Mouse (Mus musculus): ENCODE measurements around the gene Adgra3. TPM values are rescaled to one million over a fixed set of nuclear protein-coding genes. Genes with fewer than 3 reads are reported as not detected.

Adgra3 gene
- polyA plus RNA-seq, 1 experiment from 2014 or later, result 6.1 TPM

- Histone ChIP-seq H3K27me3 (replicated peaks; ENCODE audit: control insufficient read depth, insufficient read depth, low read length) (no peaks in the 10 kb centered on the region), H3K4me2 (ENCODE audit: low read length) (no peak overlapping the region), H3K9ac (ENCODE audit: low read depth, low read length) (no peak overlapping the region), H3K4me3 (ENCODE audit: low read length) (no peak overlapping the region), H3K9me3 (ENCODE audit: control insufficient read depth, low read length) (no peaks in the 10 kb centered on the region), H3K27ac (ENCODE audit: low read depth, low read length) (no peak overlapping the region), H3K36me3 (ENCODE audit: control insufficient read depth, insufficient read depth, low read length) (peaks cover 4% of the 10 kb centered on the region; the same call in 1 of the 2 replicates), H3K4me1 (ENCODE audit: control insufficient read depth, insufficient read depth, low read depth, low read length) (peaks cover 12% of the 10 kb centered on the region)
- 79% methylated on average over 3 of the region's 3 CpGs for WGBS
- ATAC-seq, result no peak
Measured at GRCm38 (mm10) chr5:50026148-50026547, 32.7 kb downstream of the Adgra3 start.

GRCm38 (mm10) chr5:50024097-50024496 is 34.7 kb downstream of the Adgra3 start:
- no peaks in the 10 kb centered on the region for H3K9me3 ChIP-seq (ENCODE audit: control insufficient read depth, low read length)
- no peak overlapping the region for H3K4me2 ChIP-seq (ENCODE audit: low read length)
- no peaks in the 10 kb centered on the region for H3K27me3 ChIP-seq (replicated peaks; ENCODE audit: control insufficient read depth, insufficient read depth, low read length)
- no peak overlapping the region for H3K4me3 ChIP-seq (ENCODE audit: low read length)
- no peak overlapping the region for H3K27ac ChIP-seq (ENCODE audit: low read depth, low read length)
- WGBS, result 93% methylated on average over 6 of the region's 6 CpGs
- H3K4me1 ChIP-seq (ENCODE audit: control insufficient read depth, insufficient read depth, low read depth, low read length), result peaks cover 12% of the 10 kb centered on the region
- H3K36me3 ChIP-seq (ENCODE audit: control insufficient read depth, insufficient read depth, low read length), result peaks cover 4% of the 10 kb centered on the region; the same call in 1 of the 2 replicates
- H3K9ac ChIP-seq (ENCODE audit: low read depth, low read length), result no peak overlapping the region
- ATAC-seq, result no peak

GRCm38 (mm10) chr5:50015987-50016587 is 42.7 kb downstream of the Adgra3 start:
- Histone ChIP-seq H3K4me1 (ENCODE audit: control insufficient read depth, insufficient read depth, low read depth, low read length) (no peaks in the 10 kb centered on the region), H3K9me3 (ENCODE audit: control insufficient read depth, low read length) (no peaks in the 10 kb centered on the region), H3K36me3 (ENCODE audit: control insufficient read depth, insufficient read depth, low read length) (peaks cover 2% of the 10 kb centered on the region; the same call in 1 of the 2 replicates), H3K4me2 (ENCODE audit: low read length) (no peak overlapping the region), H3K27me3 (replicated peaks; ENCODE audit: control insufficient read depth, insufficient read depth, low read length) (no peaks in the 10 kb centered on the region), H3K27ac (ENCODE audit: low read depth, low read length) (no peak overlapping the region), H3K4me3 (ENCODE audit: low read length) (no peak overlapping the region), H3K9ac (ENCODE audit: low read depth, low read length) (no peak overlapping the region)
- ATAC-seq, result no peak
- WGBS, result 81% methylated on average over 5 of the region's 5 CpGs

- Histone ChIP-seq H3K4me1 (ENCODE audit: control insufficient read depth, insufficient read depth, low read depth, low read length) (no peaks in the 10 kb centered on the region), H3K27ac (ENCODE audit: low read depth, low read length) (no peak overlapping the region), H3K4me2 (ENCODE audit: low read length) (no peak overlapping the region), H3K4me3 (ENCODE audit: low read length) (no peak overlapping the region), H3K9ac (ENCODE audit: low read depth, low read length) (no peak overlapping the region), H3K36me3 (ENCODE audit: control insufficient read depth, insufficient read depth, low read length) (peaks cover 2% of the 10 kb centered on the region; the same call in 1 of the 2 replicates), H3K9me3 (ENCODE audit: control insufficient read depth, low read length) (no peaks in the 10 kb centered on the region), H3K27me3 (replicated peaks; ENCODE audit: control insufficient read depth, insufficient read depth, low read length) (no peaks in the 10 kb centered on the region)
- no peak for ATAC-seq
- WGBS, result 63% methylated on average over 5 of the region's 5 CpGs
Measured at GRCm38 (mm10) chr5:50015147-50015697, 43.6 kb downstream of the Adgra3 start.

GRCm38 (mm10) chr5:50014658-50015057 is 44.1 kb downstream of the Adgra3 start:
- Histone ChIP-seq H3K4me2 (ENCODE audit: low read length) (no peak overlapping the region), H3K27me3 (replicated peaks; ENCODE audit: control insufficient read depth, insufficient read depth, low read length) (no peaks in the 10 kb centered on the region), H3K4me1 (ENCODE audit: control insufficient read depth, insufficient read depth, low read depth, low read length) (no peaks in the 10 kb centered on the region), H3K9ac (ENCODE audit: low read depth, low read length) (no peak overlapping the region), H3K4me3 (ENCODE audit: low read length) (no peak overlapping the region), H3K27ac (ENCODE audit: low read depth, low read length) (no peak overlapping the region), H3K9me3 (ENCODE audit: control insufficient read depth, low read length) (no peaks in the 10 kb centered on the region), H3K36me3 (ENCODE audit: control insufficient read depth, insufficient read depth, low read length) (peaks cover 2% of the 10 kb centered on the region; the same call in 1 of the 2 replicates)
- 69% methylated on average over 7 of the region's 7 CpGs for WGBS
- ATAC-seq, result no peak

- ATAC-seq, result no peak
- Histone ChIP-seq H3K27ac (ENCODE audit: low read depth, low read length) (no peak overlapping the region), H3K4me2 (ENCODE audit: low read length) (no peak overlapping the region), H3K9me3 (ENCODE audit: control insufficient read depth, low read length) (no peaks in the 10 kb centered on the region), H3K9ac (ENCODE audit: low read depth, low read length) (no peak overlapping the region), H3K4me1 (ENCODE audit: control insufficient read depth, insufficient read depth, low read depth, low read length) (no peaks in the 10 kb centered on the region), H3K36me3 (ENCODE audit: control insufficient read depth, insufficient read depth, low read length) (peaks cover 2% of the 10 kb centered on the region; the same call in 1 of the 2 replicates), H3K27me3 (replicated peaks; ENCODE audit: control insufficient read depth, insufficient read depth, low read length) (no peaks in the 10 kb centered on the region), H3K4me3 (ENCODE audit: low read length) (no peak overlapping the region)
- 88% methylated on average over 4 of the region's 4 CpGs for WGBS
Measured at GRCm38 (mm10) chr5:50013965-50014364, 44.8 kb downstream of the Adgra3 start.

GRCm38 (mm10) chr5:50008841-50009240 is 50.0 kb downstream of the Adgra3 start:
- H3K27ac ChIP-seq (ENCODE audit: low read depth, low read length), result no peak overlapping the region
- H3K27me3 ChIP-seq (replicated peaks; ENCODE audit: control insufficient read depth, insufficient read depth, low read length), result no peaks in the 10 kb centered on the region
- H3K4me2 ChIP-seq (ENCODE audit: low read length), result no peak overlapping the region
- no peak for ATAC-seq
- H3K9me3 ChIP-seq (ENCODE audit: control insufficient read depth, low read length), result no peaks in the 10 kb centered on the region
- no peak overlapping the region for H3K9ac ChIP-seq (ENCODE audit: low read depth, low read length)
- WGBS, result 58% methylated on average over 4 of the region's 4 CpGs
- peaks cover 2% of the 10 kb centered on the region; the same call in 1 of the 2 replicates for H3K36me3 ChIP-seq (ENCODE audit: control insufficient read depth, insufficient read depth, low read length)
- H3K4me3 ChIP-seq (ENCODE audit: low read length), result no peak overlapping the region
- no peaks in the 10 kb centered on the region for H3K4me1 ChIP-seq (ENCODE audit: control insufficient read depth, insufficient read depth, low read depth, low read length)

GRCm38 (mm10) chr5:50006915-50007658 is 51.7 kb downstream of the Adgra3 start:
- Histone ChIP-seq H3K36me3 (ENCODE audit: control insufficient read depth, insufficient read depth, low read length) (no peaks in the 10 kb centered on the region), H3K27me3 (replicated peaks; ENCODE audit: control insufficient read depth, insufficient read depth, low read length) (no peaks in the 10 kb centered on the region), H3K9ac (ENCODE audit: low read depth, low read length) (no peak overlapping the region), H3K9me3 (ENCODE audit: control insufficient read depth, low read length) (no peaks in the 10 kb centered on the region), H3K4me2 (ENCODE audit: low read length) (no peak overlapping the region), H3K4me3 (ENCODE audit: low read length) (no peak overlapping the region), H3K4me1 (ENCODE audit: control insufficient read depth, insufficient read depth, low read depth, low read length) (no peaks in the 10 kb centered on the region), H3K27ac (ENCODE audit: low read depth, low read length) (no peak overlapping the region)
- ATAC-seq, result no peak
- WGBS, result 84% methylated on average over 9 of the region's 9 CpGs

- no peak overlapping the region for H3K4me2 ChIP-seq (ENCODE audit: low read length)
- H3K27ac ChIP-seq (ENCODE audit: low read depth, low read length), result no peak overlapping the region
- H3K9me3 ChIP-seq (ENCODE audit: control insufficient read depth, low read length), result no peaks in the 10 kb centered on the region
- H3K4me3 ChIP-seq (ENCODE audit: low read length), result no peak overlapping the region
- 87% methylated on average over 6 of the region's 6 CpGs for WGBS
- ATAC-seq, result no peak
- no peak overlapping the region for H3K9ac ChIP-seq (ENCODE audit: low read depth, low read length)
- H3K4me1 ChIP-seq (ENCODE audit: control insufficient read depth, insufficient read depth, low read depth, low read length), result no peaks in the 10 kb centered on the region
- H3K36me3 ChIP-seq (ENCODE audit: control insufficient read depth, insufficient read depth, low read length), result peaks cover 4% of the 10 kb centered on the region; the same call in 1 of the 2 replicates
- no peaks in the 10 kb centered on the region for H3K27me3 ChIP-seq (replicated peaks; ENCODE audit: control insufficient read depth, insufficient read depth, low read length)
Measured at GRCm38 (mm10) chr5:50002269-50002668, 56.5 kb downstream of the Adgra3 start.
